Mouse (Mus musculus) heart, postnatal 0 days (tissue): Measurements from ENCODE around the gene C2cd2.

Experiments
- CTCF ChIP-seq: IDR thresholded peaks from 2 replicates; pipeline ENCODE4 v1.5.1; 2016; ENCODE audit warnings: antibody characterized with exemption, control low read depth, low read depth
- EP300 ChIP-seq: IDR thresholded peaks from 2 replicates; pipeline ENCODE4 v1.6.1; 2016; ENCODE audit warnings: antibody characterized with exemption, low read depth

- TF ChIP-seq CTCF (no peak), EP300 (no peak)
Measured at GRCm38 (mm10) chr16:97922779-97923126, 39.6 kb downstream of the C2cd2 start.
